Mouse (Mus musculus): ENCODE measurements around the gene Krt81.

Gene Krt81

DNA sequence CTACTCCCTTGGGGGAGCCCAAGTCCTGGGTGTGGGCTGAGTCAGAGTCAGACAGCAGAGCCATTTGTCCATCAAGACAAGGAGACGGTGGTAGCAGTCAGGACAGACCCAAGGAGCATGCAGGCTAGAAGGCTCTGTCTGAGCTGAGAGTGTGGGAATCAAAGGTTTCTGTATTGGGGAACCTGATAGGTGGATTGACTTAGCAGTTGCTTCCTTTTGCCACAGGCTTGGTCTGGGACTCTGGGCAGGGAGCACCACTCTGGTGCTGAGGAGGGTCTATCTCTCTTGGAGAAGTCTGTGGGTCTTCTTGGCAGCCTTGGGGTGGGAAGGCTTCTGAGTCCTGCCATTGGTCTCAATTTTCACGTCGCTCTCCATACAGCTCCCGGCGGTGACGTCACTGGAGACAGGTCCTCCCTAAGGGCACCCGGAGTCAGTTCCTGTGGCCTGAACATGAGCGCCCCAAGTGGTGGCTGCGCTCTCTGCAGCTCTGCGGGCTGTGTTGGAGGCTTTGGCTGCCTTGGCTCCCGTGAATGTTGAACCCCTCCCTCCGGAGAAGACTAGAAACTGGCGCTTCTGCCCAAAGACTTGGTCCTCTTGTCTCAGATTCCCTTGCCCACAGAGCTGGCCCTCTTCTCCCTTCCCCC, 10.3 kb downstream of the Krt81 start:
- DNase-seq (ENCODE audit: low read depth) = no peak

GRCm38 (mm10) chr15:101447444-101447843, 16.1 kb downstream of the Krt81 start, which contains the start of gene Krt88:
Gene Krt88 (plus strand): TSS chr15:101447744.
- DNase-seq (ENCODE audit: low read depth) = no peak

DNA sequence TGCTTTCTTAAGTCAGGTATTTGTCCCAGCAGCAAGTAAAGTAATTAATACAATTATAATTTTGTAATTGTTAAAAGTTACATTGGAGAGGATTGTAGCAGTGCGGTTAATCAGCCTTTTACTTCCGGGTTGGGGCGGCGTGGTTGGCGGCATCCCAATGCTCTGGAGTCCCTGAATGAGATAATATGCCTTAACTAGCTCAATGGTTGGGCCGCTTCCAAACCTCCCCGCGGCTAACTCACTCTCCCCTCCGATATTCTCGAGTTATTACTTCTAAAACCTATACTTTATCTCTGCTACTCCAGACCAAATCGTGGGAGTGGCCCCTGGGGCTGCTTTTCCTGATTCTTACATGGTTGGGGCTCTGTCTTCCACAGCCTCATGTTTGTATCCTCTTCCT, 17.0 kb downstream of the Krt81 start:
- no peak for DNase-seq (ENCODE audit: low read depth)

DNA sequence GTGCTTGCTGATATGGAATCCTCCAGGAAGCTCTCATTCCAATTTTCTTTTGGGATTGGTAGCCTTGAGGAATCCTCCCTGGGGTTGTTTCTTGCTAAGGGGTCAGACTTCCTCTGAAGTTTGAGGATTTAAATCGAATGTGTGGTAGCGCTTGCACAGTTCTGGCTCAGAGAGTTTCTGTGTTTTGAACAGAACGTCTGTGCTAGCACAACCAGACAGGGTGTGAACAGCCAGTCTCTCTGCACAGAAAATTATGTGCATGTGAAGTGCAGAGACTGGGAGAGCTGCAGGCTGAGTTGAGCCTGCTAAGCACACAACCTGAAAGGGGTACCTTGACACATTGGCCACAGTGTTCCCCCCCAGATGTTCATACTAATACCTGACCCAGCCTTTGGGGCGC, 22.7 kb downstream of the Krt81 start:
- no peak for DNase-seq (ENCODE audit: low read depth)

DNA sequence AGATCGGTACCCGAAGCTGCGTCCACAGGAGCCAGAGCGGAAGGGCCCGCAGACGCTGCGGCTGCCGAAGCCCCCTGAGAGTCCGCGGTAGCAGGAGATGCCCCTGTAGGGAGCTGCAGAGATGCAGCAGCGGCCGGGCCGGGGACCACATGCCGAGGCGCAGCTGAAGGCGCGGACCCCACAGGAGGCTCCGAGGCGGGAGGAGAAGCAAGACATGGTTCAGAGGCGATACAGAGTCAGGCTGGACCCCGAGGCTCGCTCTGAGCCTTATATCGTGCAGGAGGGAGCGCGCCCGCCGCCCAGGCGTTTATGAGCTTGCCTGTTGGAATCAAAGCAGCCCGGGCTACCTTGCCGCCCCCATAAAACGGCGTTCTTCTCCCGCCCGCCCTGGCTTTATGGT, 25.0 kb downstream of the Krt81 start, which contains the start of gene Krt87:
Krt87 (minus strand) TSS at position 250 of the 400 bp plus-strand sequence.
- DNase-seq (ENCODE audit: low read depth) = no peak

DNA sequence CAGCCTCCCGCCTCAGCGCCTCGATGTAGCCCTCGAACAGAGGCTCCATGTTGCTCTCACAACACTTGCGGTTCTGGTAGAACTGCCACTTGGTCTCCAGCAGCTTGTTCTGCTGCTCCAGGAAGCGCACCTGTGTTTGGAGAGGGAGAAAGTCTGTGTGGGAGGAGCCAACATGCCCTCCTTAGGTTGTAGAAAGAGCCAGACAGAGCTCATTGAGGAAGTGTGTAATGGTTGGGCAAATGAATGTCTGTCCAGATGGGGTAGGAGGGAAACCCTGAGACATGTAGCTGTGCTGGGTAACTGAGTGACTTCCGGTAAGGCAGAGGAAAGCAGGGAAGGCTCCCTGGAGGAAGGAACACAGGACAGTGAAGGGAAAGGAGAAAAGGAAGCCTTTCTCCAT, 26.9 kb downstream of the Krt81 start:
- no peak for DNase-seq (ENCODE audit: low read depth)

DNA sequence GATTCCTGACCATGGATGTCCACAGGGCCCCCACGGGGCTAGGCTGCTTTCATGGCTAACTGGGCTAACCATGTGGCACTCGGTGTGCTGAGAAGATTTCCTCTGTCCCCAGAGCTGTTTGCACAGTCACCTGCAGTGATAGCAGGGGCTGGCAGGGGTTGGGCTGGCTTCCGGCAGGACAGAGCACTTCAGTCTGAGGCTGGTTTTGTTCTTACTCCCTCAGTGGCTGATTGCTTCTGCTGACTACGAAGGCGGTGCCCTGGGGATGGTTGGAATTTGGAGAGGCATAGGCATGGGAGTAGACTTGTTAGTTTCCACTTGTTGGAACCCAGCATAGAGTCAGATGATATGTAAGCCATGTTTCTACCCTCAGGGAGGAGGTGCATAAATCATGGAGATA, 38.6 kb downstream of the Krt81 start:
- no peak for DNase-seq (ENCODE audit: low read depth)

DNA sequence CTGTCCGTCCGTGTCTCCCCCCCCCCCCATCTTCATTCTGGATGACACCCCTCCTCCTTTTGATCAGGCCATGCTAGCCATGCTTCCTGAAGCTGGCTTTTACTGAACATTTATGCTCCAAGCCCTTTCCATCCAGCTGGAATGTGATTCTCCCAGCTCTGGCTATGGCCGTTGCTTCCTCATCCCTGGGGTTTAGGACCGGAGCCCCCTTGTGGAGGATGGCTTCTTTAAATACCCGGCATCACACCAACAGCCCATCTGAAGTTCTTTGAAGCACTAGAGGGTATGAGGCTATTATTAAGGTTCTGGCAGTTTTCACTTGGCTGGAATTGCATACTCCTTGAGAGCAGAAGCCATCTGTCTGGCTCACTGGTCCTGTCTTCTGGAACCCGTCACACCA, 42.6 kb downstream of the Krt81 start:
- DNase-seq (ENCODE audit: low read depth) = no peak

- no peak for DNase-seq (ENCODE audit: low read depth)
Measured at GRCm38 (mm10) chr15:101418950-101419349, 44.6 kb downstream of the Krt81 start.

GRCm38 (mm10) chr15:101414807-101415565, 48.6 kb downstream of the Krt81 start:
- DNase-seq (ENCODE audit: low read depth) = no peak

- no peak for DNase-seq (ENCODE audit: low read depth)
Measured at GRCm38 (mm10) chr15:101413916-101414635, 49.5 kb downstream of the Krt81 start.

- DNase-seq (ENCODE audit: low read depth) = no peak
Measured at GRCm38 (mm10) chr15:101412188-101412587, 51.4 kb downstream of the Krt81 start.

DNA sequence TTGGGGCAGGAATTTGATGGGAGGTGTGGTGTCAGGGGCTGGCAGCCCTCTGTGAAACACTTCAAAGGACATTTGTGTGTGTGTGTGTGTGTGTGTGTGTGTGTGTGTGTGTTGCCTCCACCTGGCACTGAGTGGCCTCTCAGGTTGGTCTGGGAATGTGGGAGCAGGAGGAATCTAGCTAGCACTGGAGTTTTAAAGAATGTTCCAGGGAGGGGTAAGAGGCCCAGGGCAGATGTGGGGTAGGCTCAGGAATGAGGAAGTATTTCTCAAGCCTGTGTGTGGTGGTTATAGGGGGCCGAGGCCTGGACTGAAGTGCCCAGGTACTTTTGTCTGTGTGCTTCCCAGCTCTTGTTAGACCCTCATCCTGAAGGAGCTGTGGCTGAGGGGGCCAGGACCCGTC, 52.8 kb downstream of the Krt81 start, which contains the start of gene Krt7:
Krt7 (plus strand) TSS at position 269 of the 400 bp plus-strand sequence.
- no peak for DNase-seq (ENCODE audit: low read depth)

Measured in fibroblast of lung, adult 2 months (primary cell).